Mouse (Mus musculus): ENCODE measurements around the gene Golga2. TPM values are rescaled to one million over a fixed set of nuclear protein-coding genes. Genes with fewer than 3 reads are reported as not detected.

The Golga2 gene
- polyA plus RNA-seq, 1 experiment = 36.3 TPM

DNA sequence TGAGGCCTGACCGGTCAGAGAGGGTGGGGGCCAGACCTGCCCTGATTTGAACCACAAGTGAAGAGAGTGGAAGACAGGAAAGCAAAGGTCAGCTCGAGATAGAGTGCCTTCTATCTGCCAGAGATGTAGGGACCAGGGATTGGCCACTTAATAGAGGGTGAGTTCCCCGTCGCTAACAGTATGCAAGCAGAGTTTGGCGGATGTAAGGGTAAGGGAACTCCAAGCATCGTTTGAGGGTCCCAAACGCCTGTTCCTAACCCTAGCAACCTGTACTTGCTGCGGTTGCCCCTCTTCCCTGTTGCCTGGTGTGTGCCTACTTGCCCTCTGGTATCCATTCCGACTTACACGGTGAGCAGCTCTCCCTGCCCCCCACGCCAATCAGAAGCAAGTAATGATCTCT is 33.5 kb downstream of the Golga2 start:
- H3K4me3 ChIP-seq (ENCODE audit: insufficient read depth, poor library complexity, severe bottlenecking) = no peak overlapping the region
- H3K79me2 ChIP-seq (ENCODE audit: control insufficient read depth, insufficient read depth) = no peaks in the 10 kb centered on the region
- TF ChIP-seq FOSL1 (IDR thresholded peaks at IDR 0.05; ENCODE audit: insufficient read depth, low read length, poor library complexity, severe bottlenecking) (no peak), USF1 (IDR thresholded peaks at IDR 0.05; ENCODE audit: low read depth) (no peak), MYOG (IDR thresholded peaks at IDR 0.05; ENCODE audit: control insufficient read depth, extremely low read depth, insufficient read length) (no peak), CEBPB (IDR thresholded peaks at IDR 0.05; ENCODE audit: low read depth) (no peak), MAX (IDR thresholded peaks at IDR 0.05) (no peak), CTCF (IDR thresholded peaks at IDR 0.05; ENCODE audit: control insufficient read depth, insufficient read depth, insufficient read length) (no peak), MYOD1 (IDR thresholded peaks at IDR 0.05; ENCODE audit: control insufficient read depth, insufficient read length, low read depth) (no peak)

DNA sequence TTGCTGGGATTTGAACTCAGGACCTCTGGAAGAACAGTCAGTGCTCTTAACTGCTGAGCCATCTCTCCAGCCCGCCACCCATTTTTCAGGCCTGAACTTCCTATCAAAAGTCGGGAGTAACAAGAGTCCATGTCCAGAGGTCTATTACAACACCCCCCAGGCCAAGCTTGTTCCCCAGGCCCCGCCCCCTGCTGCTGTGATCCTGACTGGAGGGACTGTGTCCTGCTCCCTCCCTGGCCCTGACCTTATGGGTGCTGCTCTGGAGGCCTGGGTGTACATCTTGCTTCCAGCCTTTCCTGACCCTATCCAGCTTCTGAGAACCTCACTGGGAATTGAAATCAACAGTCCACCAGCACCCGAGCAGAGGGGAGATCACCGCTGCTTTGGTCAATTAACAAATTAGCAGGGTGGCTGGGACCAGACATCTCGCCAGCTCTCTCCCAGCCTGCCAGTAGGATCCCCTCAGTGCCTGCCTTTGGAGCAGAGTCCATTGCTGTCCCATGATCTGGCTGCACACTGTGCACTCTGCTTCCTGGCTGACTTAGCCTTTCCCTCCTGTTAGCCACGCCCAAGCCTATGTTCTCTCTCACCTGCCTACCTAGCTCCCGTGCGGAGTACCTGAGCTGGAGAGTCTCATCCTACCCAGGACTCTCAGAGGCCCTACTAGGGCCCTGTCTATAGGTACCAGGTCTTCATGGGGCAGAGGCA is 34.6 kb downstream of the Golga2 start:
- H3K36me3 ChIP-seq (ENCODE audit: control insufficient read depth, insufficient read depth) = no peaks in the 10 kb centered on the region
- H3K79me3 ChIP-seq (ENCODE audit: low read depth) = no peaks in the 10 kb centered on the region
- no peak overlapping the region for H3K4me3 ChIP-seq (ENCODE audit: insufficient read depth, poor library complexity, severe bottlenecking)
- no peak overlapping the region for H3ac ChIP-seq (ENCODE audit: control insufficient read depth, insufficient read length, low read depth)
- no peaks in the 10 kb centered on the region for H3K27me3 ChIP-seq (ENCODE audit: control insufficient read depth, insufficient read depth, insufficient read length)
- no peak for TF ChIP-seq MYOG (IDR thresholded peaks at IDR 0.05; ENCODE audit: control insufficient read depth, extremely low read depth, insufficient read length)
- H3K79me2 ChIP-seq (ENCODE audit: control insufficient read depth, insufficient read depth) = no peaks in the 10 kb centered on the region

More for the DNA sequence above, 33.5 kb downstream of the Golga2 start:
- Histone ChIP-seq H3K36me3 (ENCODE audit: control insufficient read depth, insufficient read depth) (no peaks in the 10 kb centered on the region), H3K79me3 (ENCODE audit: low read depth) (no peaks in the 10 kb centered on the region), H3K27me3 (ENCODE audit: control insufficient read depth, insufficient read depth, insufficient read length) (no peaks in the 10 kb centered on the region), H3ac (ENCODE audit: control insufficient read depth, insufficient read length, low read depth) (no peak overlapping the region)

DNA sequence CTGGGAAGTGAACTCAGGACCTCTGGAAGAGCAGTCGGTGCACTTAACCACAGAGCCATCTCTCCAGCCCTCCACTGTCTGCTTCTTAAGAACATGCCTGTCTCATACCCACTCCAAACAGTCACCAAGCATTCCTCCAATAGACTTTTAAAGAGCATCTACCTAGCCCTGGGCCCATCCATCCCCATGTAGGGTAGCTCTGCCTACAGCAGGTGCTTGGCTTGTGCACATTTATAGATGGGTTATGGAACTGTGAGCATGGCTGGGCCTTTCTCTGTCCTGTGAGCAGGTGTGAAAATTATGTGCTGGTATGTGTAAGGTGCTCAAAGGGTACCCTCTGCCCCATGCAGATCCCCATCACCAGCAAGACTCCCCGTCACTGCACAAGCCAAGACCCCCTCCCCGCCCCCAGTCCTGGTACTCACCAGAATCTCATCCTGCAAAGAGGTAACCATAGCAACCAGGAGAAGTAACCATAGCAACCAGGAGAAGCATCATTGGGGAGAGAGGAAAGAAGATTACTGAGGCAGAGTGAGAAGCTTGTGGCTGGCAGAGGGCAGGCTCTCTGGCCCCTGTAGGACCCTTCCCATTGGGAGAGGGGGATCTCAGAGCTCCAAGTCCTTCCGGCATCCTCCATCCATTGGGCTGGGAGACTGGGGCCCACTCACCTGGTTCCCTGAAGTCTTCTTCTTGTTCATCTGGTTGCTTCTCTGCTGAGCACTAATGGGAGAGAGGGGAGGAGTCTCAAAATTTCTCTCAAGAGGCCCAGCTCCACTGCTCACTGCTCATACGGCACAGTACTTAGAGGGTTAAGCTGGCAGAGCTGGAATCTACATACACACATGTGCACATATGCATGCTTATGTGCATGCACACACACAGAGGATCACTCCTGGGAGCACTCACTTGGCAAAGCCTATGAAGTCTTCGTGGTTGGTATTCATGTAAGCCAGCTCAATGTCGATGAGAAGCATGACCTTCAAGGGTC is 35.9 kb downstream of the Golga2 start:
- Histone ChIP-seq H3K79me3 (ENCODE audit: low read depth) (no peaks in the 10 kb centered on the region), H3K4me3 (ENCODE audit: insufficient read depth, poor library complexity, severe bottlenecking) (no peak overlapping the region), H3ac (ENCODE audit: control insufficient read depth, insufficient read length, low read depth) (no peak overlapping the region), H3K79me2 (ENCODE audit: control insufficient read depth, insufficient read depth) (no peaks in the 10 kb centered on the region), H3K27me3 (ENCODE audit: control insufficient read depth, insufficient read depth, insufficient read length) (no peaks in the 10 kb centered on the region), H3K36me3 (ENCODE audit: control insufficient read depth, insufficient read depth) (no peaks in the 10 kb centered on the region)
- TF ChIP-seq CTCF (IDR thresholded peaks at IDR 0.05; ENCODE audit: control insufficient read depth, insufficient read depth, insufficient read length) = no peak
- TF ChIP-seq MAX (IDR thresholded peaks at IDR 0.05) = no peak
- TF ChIP-seq CEBPB (IDR thresholded peaks at IDR 0.05; ENCODE audit: low read depth) = no peak

DNA sequence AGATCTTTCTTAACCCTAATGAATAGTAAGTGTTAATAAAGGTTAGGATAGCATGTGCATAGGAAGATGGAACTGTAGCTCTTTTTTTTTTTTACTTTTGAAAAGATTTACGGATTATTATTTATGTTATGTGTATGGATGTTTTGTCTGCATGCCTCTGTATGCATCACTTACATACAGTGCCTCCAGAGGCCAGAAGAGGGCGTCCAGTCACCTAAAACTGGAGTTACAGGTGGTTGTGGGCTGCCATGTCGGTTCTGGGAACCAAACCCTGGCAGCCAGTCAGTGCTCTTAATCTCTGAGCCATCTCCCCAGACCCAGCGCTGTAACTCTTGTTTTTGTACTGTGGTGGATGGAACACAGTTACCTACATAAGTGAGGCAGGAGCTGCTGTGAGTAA is 37.1 kb downstream of the Golga2 start:
- Histone ChIP-seq H3K79me3 (ENCODE audit: low read depth) (no peaks in the 10 kb centered on the region), H3ac (ENCODE audit: control insufficient read depth, insufficient read length, low read depth) (no peak overlapping the region), H3K79me2 (ENCODE audit: control insufficient read depth, insufficient read depth) (no peaks in the 10 kb centered on the region), H3K36me3 (ENCODE audit: control insufficient read depth, insufficient read depth) (no peaks in the 10 kb centered on the region), H3K4me3 (ENCODE audit: insufficient read depth, poor library complexity, severe bottlenecking) (no peak overlapping the region), H3K27me3 (ENCODE audit: control insufficient read depth, insufficient read depth, insufficient read length) (no peaks in the 10 kb centered on the region)
- no peak for TF ChIP-seq CTCF (IDR thresholded peaks at IDR 0.05; ENCODE audit: control insufficient read depth, insufficient read depth, insufficient read length)
- TF ChIP-seq CEBPB (IDR thresholded peaks at IDR 0.05; ENCODE audit: low read depth) = no peak
- no peak for TF ChIP-seq USF1 (IDR thresholded peaks at IDR 0.05; ENCODE audit: low read depth)
- no peak for TF ChIP-seq MYOG (IDR thresholded peaks at IDR 0.05; ENCODE audit: control insufficient read depth, extremely low read depth, insufficient read length)
- TF ChIP-seq MAX (IDR thresholded peaks at IDR 0.05) = no peak
- no peak for TF ChIP-seq FOSL1 (IDR thresholded peaks at IDR 0.05; ENCODE audit: insufficient read depth, low read length, poor library complexity, severe bottlenecking)
- TF ChIP-seq MYOD1 (IDR thresholded peaks at IDR 0.05; ENCODE audit: control insufficient read depth, insufficient read length, low read depth) = no peak

DNA sequence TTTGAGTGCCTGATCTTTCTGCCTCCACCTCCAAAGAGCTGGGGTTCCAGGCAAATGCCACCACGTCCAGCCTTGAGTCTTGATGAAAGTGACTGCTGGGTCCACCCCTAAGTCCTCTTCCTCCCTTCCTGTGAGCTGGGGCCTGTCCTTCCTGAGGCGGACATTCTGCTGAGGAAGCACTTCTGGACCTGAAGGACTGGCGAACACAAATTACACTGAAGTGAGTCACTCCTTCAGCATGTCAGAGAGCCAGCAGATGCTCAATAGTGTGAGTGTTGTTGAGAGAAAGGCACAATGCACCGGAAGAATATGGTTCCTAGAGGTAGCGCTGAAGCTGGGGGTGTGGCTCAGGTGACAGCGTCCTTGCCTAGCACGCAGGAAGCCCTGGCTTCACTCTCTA is 38.2 kb downstream of the Golga2 start:
- H3K4me3 ChIP-seq (ENCODE audit: insufficient read depth, poor library complexity, severe bottlenecking) = no peak overlapping the region
- H3K79me3 ChIP-seq (ENCODE audit: low read depth) = no peaks in the 10 kb centered on the region
- TF ChIP-seq USF1 (IDR thresholded peaks at IDR 0.05; ENCODE audit: low read depth) = no peak
- no peak for TF ChIP-seq CEBPB (IDR thresholded peaks at IDR 0.05; ENCODE audit: low read depth)
- H3K36me3 ChIP-seq (ENCODE audit: control insufficient read depth, insufficient read depth) = no peaks in the 10 kb centered on the region
- no peaks in the 10 kb centered on the region for H3K27me3 ChIP-seq (ENCODE audit: control insufficient read depth, insufficient read depth, insufficient read length)
- H3ac ChIP-seq (ENCODE audit: control insufficient read depth, insufficient read length, low read depth) = no peak overlapping the region
- no peaks in the 10 kb centered on the region for H3K79me2 ChIP-seq (ENCODE audit: control insufficient read depth, insufficient read depth)

DNA sequence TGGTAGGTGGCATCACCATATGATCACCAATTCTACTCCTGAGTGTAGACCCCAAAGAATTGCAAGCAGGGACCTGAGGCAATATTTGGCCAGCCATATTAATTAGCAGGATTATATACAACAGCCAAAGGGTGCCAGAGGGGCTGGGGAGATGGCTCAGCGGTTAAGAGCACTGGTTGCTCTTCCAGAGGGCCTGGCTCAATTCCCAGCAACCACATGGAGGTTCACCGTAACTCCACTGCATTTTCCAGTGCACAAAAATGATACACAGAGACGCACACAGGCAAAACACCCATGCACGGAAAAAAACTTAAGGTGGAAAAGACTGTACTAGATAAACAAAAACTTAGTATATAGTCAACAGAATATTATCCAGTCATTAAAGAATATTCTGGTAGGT is 40.0 kb downstream of the Golga2 start:
- H3ac ChIP-seq (ENCODE audit: control insufficient read depth, insufficient read length, low read depth) = no peak overlapping the region
- no peaks in the 10 kb centered on the region for H3K79me2 ChIP-seq (ENCODE audit: control insufficient read depth, insufficient read depth)
- TF ChIP-seq MYOG (IDR thresholded peaks at IDR 0.05; ENCODE audit: control insufficient read depth, extremely low read depth, insufficient read length) = no peak
- no peaks in the 10 kb centered on the region for H3K27me3 ChIP-seq (ENCODE audit: control insufficient read depth, insufficient read depth, insufficient read length)
- no peak overlapping the region for H3K4me3 ChIP-seq (ENCODE audit: insufficient read depth, poor library complexity, severe bottlenecking)
- H3K36me3 ChIP-seq (ENCODE audit: control insufficient read depth, insufficient read depth) = no peaks in the 10 kb centered on the region
- H3K79me3 ChIP-seq (ENCODE audit: low read depth) = no peaks in the 10 kb centered on the region

All from C2C12 (cell line).